Mouse (Mus musculus): ENCODE data around the gene Flvcr2. TPM values are rescaled to one million over a fixed set of nuclear protein-coding genes. Genes with fewer than 3 reads are reported as not detected.
A peak's percentile ranks its signal among the peaks of the same experiment; 100 is the strongest.

Gene Flvcr2
- polyA plus RNA-seq, 1 experiment = not detected

DNA sequence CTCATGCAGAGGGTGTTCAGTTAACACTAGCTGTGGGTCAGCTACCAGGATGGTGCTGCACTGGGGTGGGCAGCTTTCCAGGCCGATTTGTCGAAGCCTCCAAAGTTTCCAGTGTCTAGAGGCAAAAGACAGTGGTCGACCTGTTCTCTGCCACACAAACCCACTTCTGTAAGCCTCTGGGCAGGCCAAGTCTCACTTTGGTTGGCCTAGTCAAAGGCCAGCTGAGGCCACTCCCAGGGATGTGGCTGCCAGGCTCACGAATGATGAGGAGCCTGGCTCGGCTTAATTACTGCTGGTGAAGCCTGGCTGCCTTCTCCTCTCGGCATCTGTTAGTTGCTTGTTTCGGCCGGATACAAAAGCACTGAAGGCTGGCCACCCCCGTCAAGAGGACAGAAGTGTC is 53.7 kb downstream of the Flvcr2 start:
- no peak overlapping the region for H3K27ac ChIP-seq (replicated peaks; ENCODE audit: low read depth, low read length)
- no peaks in the 10 kb centered on the region for H3K4me1 ChIP-seq (ENCODE audit: control insufficient read depth, insufficient read depth, insufficient read length, low read length)
- H3K4me3 ChIP-seq (ENCODE audit: insufficient read depth, low read depth, low read length) = no peak overlapping the region

DNA sequence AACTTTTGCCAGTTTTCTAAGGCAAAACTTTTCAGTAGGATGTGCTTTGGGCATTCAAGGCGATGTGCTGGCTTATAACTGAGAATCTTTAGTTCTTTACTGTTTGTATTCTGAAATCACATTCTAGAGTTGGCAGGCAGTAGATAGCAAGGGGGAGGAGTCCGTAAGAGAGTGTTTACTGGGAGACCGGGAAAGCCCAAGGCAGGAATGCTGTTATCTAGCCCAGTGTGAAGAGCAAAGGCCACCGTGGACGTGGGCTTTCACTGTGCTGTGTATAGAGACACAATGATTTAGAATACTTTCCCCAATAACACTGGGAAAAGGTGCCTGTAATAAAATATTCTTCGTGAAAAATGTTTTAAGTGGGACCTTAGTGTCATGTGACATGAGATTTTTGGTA is 63.4 kb downstream of the Flvcr2 start:
- Histone ChIP-seq H3K4me3 (ENCODE audit: insufficient read depth, low read depth, low read length) (no peak overlapping the region), H3K27ac (replicated peaks; ENCODE audit: low read depth, low read length) (no peak overlapping the region), H3K4me1 (ENCODE audit: control insufficient read depth, insufficient read depth, insufficient read length, low read length) (peaks cover 4% of the 10 kb centered on the region)

DNA sequence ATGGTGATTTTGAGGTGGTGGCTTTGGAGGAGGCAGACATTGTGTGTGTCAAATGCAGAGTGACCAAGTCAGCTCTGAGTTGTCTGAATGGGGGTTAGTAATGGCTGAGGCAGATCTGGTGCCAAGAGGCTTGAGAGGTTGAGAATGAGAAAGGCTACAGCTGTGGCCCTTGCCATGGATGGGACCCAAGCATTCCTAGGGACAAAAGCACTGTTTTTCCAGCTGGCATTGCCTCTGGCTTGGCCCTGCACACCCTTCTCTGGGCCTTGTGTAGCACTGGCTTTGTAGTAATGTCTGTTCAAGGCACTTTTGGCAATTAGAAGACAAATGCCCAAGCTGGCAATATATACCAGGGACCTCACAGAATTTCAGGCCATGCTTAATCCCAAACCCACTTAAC is 64.6 kb downstream of the Flvcr2 start:
- H3K4me3 ChIP-seq (ENCODE audit: insufficient read depth, low read depth, low read length) = no peak overlapping the region
- H3K27ac ChIP-seq (replicated peaks; ENCODE audit: low read depth, low read length) = no peak overlapping the region
- H3K4me1 ChIP-seq (ENCODE audit: control insufficient read depth, insufficient read depth, insufficient read length, low read length) = peaks cover 4% of the 10 kb centered on the region

DNA sequence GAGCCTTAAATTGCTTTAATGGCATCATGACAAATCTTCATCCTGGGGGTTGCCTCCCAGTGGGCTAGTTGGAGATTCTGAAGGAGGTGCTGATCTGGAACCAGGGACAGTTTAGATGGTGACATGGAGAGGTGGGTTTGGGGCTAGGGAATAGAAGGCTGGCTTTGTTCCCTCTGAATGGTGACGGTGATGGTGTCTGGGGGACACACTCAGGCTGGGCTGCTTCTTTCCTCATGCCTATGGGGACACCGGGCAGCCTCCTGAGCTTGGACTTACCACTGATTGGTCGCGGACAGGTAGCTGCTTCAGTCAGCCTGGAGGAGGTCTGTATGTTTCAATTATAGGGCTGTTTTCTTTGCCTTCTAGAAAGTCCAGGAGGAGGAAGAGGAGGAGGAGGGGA is 65.3 kb downstream of the Flvcr2 start:
- H3K27ac ChIP-seq (replicated peaks; ENCODE audit: low read depth, low read length) = no peak overlapping the region
- no peak overlapping the region for H3K4me3 ChIP-seq (ENCODE audit: insufficient read depth, low read depth, low read length)
- H3K4me1 ChIP-seq (ENCODE audit: control insufficient read depth, insufficient read depth, insufficient read length, low read length) = peaks cover 4% of the 10 kb centered on the region

DNA sequence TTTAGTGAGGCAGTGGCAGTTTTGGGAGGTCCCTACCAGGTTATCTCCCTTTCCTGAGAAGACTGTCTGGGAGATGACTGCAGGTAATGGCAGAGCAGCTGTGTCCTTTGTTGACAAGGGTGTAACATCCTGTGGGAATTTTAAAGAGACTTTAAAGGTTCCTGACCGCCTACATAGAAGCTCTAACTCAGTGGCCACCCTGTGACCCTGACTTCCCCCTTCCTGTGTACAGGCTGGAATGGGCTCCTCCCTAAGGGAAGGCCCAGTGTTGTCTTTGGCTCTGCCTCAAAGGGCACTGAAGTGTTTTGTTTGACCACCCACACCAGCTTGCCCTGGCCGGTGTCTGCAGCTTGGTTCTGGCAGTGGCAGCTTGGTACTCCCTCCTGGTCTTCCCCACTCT is 67.3 kb downstream of the Flvcr2 start:
- peaks cover 4% of the 10 kb centered on the region for H3K4me1 ChIP-seq (ENCODE audit: control insufficient read depth, insufficient read depth, insufficient read length, low read length)
- no peak overlapping the region for H3K4me3 ChIP-seq (ENCODE audit: insufficient read depth, low read depth, low read length)
- H3K27ac ChIP-seq (replicated peaks; ENCODE audit: low read depth, low read length) = no peak overlapping the region

DNA sequence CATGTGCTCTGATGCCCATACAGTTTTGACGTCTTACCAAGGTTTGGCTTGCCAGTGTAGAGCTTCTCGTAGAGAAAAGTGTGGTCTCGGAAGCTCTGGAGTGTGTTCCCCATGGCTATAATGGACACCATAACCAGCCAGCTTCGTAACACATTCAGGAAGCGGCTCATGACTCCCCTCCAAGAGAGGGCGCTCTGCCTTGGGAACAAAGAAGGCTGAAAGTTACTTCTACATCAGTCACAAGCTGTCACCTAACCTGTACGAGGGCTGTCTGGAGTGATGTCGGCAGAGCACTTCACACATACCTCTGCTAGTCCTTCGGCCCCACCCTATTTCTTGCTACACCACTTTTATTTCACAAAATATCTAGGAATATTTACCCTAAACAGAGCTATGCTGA is 75.7 kb downstream of the Flvcr2 start:
- Histone ChIP-seq H3K4me3 (ENCODE audit: insufficient read depth, low read depth, low read length) (no peak overlapping the region), H3K27ac (replicated peaks; ENCODE audit: low read depth, low read length) (no peak overlapping the region), H3K4me1 (ENCODE audit: control insufficient read depth, insufficient read depth, insufficient read length, low read length) (no peaks in the 10 kb centered on the region; the same call in 1 of the 2 replicates)

DNA sequence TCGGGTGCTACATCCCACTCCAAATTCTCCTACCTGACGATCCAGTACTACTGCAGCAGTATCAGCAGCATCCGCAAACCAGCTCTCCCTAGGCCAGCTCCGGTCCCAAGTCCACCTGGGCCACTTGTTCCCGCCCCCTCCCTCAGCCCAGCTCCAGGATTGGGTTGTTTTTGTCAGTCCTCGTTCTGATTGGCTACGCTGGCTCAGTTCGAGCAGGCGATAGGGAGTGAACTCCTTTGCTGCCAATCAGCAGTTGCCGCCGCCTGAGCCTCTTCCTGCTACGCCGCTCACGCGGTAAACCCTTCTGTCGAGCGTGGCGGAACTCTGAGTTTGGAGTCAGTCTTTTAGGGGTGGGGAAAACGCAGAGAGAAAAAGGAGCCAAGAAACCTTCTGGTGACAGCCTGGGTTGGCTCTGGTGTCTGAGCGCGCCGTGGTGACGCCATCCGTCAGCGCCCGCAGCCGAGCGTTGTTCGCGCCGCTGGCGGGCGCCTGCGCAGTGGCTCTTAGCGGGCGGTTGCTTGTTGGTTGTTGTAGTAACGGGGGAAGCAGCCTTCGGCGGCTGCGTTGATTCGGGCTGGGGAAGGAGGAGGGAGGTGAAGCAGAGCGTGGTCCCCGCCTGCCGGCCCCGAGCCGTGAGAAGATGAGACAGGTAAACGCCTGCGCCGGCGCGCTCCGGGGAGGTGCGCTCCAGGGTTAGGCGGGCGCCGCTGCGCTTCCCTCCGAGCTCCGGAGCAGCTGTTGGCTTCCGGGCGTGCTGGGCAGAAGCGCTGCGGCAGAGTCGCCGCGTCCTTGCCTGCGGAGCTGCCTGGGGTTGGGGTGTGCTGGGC is 78.3 kb downstream of the Flvcr2 start, which contains the start of the genes Erg28 and Ttll5:
Gene Erg28, minus strand, starts transcription at position 113 of the 827 bp plus-strand sequence.
Gene Ttll5, plus strand, starts transcription at position 222 of the 827 bp plus-strand sequence.
- H3K4me1 ChIP-seq (ENCODE audit: control insufficient read depth, insufficient read depth, insufficient read length, low read length) = no peaks in the 10 kb centered on the region; the same call in 1 of the 2 replicates
- peak within 1 kb of the TSS; percentile 91 for H3K27ac ChIP-seq (replicated peaks; ENCODE audit: low read depth, low read length)
- peak within 1 kb of the TSS; percentile 85 for H3K4me3 ChIP-seq (ENCODE audit: insufficient read depth, low read depth, low read length)

DNA sequence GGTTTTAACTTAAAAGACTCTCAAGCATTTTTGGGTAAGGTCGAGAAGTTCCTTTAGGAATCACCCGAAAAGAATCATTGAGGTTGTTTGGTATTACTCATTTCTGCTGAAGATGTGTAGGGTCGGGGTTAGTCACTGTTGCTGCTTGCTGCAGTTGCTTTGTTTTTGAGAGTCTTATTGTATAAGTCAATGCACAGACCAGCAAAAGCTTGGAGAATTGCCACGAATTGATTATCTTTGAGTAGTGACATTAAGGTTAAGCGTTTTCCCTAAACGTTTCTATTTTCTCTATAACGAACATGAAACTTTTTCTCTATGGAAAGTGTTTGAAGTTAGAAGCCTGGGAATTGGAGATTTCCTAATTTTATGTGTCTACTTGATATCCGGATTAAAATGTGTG is 79.0 kb downstream of the Flvcr2 start:
- Histone ChIP-seq H3K27ac (replicated peaks; ENCODE audit: low read depth, low read length) (0 out of 2 replicates have a peak overlapping the region, but pooled peaks have one; percentile 12), H3K4me1 (ENCODE audit: control insufficient read depth, insufficient read depth, insufficient read length, low read length) (no peaks in the 10 kb centered on the region; the same call in 1 of the 2 replicates), H3K4me3 (ENCODE audit: insufficient read depth, low read depth, low read length) (peak overlapping the region; percentile 85)

DNA sequence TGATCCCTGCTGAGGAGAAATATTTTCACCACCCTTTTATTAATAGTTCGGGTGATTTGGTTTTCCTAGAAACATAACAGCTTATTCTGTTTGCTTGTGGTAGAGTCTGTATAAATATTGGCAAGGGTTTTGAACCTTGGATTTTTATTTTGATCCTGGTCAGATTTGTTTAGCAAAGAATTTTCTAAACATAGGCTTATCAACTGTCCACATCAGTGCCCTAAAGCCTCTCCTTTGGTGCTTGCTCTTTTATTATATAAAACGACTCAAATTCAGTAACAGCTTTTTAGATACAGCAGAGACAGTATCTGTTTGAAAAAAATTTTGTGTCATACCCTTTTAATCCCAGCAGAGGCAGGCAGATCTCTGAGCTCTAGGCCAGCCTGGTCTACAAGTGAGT is 79.5 kb downstream of the Flvcr2 start:
- no peak overlapping the region for H3K27ac ChIP-seq (replicated peaks; ENCODE audit: low read depth, low read length)
- H3K4me1 ChIP-seq (ENCODE audit: control insufficient read depth, insufficient read depth, insufficient read length, low read length) = no peaks in the 10 kb centered on the region; the same call in 1 of the 2 replicates
- no peak overlapping the region for H3K4me3 ChIP-seq (ENCODE audit: insufficient read depth, low read depth, low read length)

DNA sequence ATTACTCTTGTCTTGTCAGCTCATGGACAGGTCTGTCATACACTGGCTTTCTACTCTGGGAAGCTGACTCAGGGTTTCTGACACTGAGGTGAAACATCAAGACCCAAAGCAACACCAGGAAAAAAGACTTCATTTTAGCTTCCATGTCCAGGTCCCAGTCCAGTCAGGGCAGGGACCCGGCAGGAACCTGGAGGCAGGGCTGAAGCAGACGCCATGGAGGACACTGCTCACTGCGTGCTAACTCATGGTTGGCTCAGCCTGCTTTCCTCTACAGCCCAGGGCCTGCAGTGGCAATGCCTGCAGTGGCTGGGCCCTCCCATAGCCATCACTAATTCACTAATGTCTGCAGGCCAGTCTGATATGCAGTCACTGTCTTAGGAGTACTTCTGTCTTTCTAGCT is 82.5 kb downstream of the Flvcr2 start:
- no peak overlapping the region for H3K27ac ChIP-seq (replicated peaks; ENCODE audit: low read depth, low read length)
- no peak overlapping the region for H3K4me3 ChIP-seq (ENCODE audit: insufficient read depth, low read depth, low read length)
- H3K4me1 ChIP-seq (ENCODE audit: control insufficient read depth, insufficient read depth, insufficient read length, low read length) = no peaks in the 10 kb centered on the region; the same call in 1 of the 2 replicates

DNA sequence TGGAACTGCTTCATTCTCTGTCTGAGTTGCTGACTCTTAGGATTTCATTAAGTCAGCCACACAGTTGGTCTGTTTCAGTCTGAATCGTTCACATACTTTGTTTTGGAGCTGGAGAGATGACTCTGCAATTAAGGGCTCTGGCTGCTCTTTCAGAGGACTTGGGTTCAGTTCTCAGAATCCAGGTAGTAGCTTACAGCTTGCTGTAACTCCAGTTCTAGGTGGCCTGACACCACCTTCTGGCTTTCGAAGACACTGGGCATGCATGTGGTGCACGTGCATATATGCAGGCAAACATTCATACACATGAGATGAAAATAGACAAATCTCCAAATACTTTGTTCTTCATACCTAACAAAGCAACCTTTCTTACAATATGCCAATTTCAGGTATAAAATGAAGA is 83.5 kb downstream of the Flvcr2 start:
- Histone ChIP-seq H3K27ac (replicated peaks; ENCODE audit: low read depth, low read length) (no peak overlapping the region), H3K4me3 (ENCODE audit: insufficient read depth, low read depth, low read length) (no peak overlapping the region), H3K4me1 (ENCODE audit: control insufficient read depth, insufficient read depth, insufficient read length, low read length) (0 out of 2 replicates have a peak, but pooled peaks cover 3% of the 10 kb centered on the region)

DNA sequence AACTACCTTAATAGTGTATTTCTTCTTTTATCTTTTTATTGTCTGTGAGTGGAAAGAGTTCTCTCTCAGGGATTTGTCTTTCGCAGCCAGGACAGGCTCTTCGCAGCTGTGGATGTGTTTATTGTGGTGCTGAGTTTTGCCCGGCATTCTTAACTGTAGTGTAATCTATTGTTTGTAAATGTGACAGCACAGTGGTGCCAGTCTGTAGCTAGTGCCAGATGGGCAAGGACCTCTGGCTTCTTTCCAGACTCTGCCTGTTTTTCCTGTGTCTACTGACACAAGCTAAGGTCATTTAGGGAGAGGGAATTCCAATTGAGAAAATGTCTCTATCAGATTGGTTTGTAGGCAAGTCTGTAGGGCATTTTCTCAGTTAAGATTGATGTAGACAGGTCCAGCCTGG is 84.4 kb downstream of the Flvcr2 start:
- Histone ChIP-seq H3K27ac (replicated peaks; ENCODE audit: low read depth, low read length) (no peak overlapping the region), H3K4me1 (ENCODE audit: control insufficient read depth, insufficient read depth, insufficient read length, low read length) (0 out of 2 replicates have a peak, but pooled peaks cover 3% of the 10 kb centered on the region), H3K4me3 (ENCODE audit: insufficient read depth, low read depth, low read length) (no peak overlapping the region)

DNA sequence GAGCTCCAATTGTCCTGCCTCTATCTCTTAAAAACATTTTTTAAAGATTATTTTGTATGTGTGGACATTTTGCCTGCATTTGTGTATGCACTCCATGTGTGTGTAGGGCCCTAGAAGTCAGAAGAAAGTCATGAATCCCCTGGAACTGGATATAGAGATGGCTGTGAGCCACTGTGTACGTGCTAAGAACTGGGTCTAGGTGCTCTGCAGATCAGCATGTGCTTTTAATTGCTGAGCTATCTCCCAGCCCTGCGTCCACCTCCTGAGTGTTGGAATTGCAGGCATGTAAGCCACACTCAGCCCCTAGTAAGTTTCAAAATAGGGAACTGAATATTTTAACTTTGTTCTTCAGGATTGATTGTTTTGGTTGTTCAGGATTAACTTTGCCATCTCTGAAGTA is 88.2 kb downstream of the Flvcr2 start:
- Histone ChIP-seq H3K4me3 (ENCODE audit: insufficient read depth, low read depth, low read length) (no peak overlapping the region), H3K27ac (replicated peaks; ENCODE audit: low read depth, low read length) (no peak overlapping the region), H3K4me1 (ENCODE audit: control insufficient read depth, insufficient read depth, insufficient read length, low read length) (0 out of 2 replicates have a peak, but pooled peaks cover 3% of the 10 kb centered on the region)

DNA sequence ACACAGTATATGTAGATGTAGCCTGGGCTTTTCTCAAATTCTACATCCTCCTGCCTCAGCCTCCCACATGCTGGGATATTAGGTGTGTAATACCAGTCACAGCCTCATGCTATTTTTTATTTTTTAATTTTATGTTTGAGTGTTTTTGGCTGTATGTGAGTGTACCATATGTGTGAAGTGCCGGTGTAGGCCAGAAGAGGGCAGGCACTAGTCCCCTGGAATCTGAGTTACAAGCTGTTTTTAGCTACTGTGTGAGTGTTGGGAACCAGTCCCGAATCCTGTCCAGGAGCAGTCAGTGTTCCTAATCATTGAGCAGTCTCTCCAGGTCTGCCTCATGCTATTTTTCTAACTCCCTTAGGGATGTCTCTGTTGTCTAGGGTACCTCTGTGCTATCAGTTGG is 91.4 kb downstream of the Flvcr2 start:
- Histone ChIP-seq H3K4me3 (ENCODE audit: insufficient read depth, low read depth, low read length) (no peak overlapping the region), H3K27ac (replicated peaks; ENCODE audit: low read depth, low read length) (no peak overlapping the region), H3K4me1 (ENCODE audit: control insufficient read depth, insufficient read depth, insufficient read length, low read length) (0 out of 2 replicates have a peak, but pooled peaks cover 3% of the 10 kb centered on the region)

DNA sequence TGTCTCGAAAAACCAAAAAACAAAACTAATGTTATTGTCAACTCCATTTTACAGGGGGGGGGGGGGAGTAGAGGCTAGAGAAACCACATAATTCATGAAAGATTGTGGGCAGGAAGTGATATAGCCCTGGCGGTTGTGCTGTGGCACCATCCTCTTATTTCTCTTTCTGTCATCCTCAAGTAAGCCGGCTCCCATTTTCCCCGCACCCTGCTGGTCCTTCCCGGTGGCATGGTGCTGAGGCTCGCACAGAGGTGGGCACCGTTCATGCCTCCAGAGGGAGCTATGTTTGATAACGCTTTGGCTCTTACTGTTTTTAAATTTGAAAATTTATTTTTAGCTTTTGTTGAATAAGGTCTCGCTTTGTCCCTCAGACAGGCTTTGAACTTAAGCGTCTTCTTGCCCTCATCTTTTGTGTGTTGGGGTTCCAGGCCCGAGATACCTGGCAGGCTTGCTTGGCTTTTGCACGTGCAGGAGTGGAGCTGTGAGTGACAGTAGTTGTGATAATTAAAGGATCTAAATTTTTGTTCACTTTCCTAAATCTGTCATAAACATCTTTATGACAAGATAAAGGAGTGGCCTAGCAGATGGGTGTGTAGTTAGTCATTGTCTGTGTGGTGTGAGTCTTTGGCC is 93.1 kb downstream of the Flvcr2 start:
- Histone ChIP-seq H3K27ac (replicated peaks; ENCODE audit: low read depth, low read length) (no peak overlapping the region), H3K4me3 (ENCODE audit: insufficient read depth, low read depth, low read length) (no peak overlapping the region), H3K4me1 (ENCODE audit: control insufficient read depth, insufficient read depth, insufficient read length, low read length) (0 out of 2 replicates have a peak, but pooled peaks cover 3% of the 10 kb centered on the region)

Measured in brown adipose tissue, adult 24 weeks (tissue).